Mouse (Mus musculus) R1 (cell line): ENCODE results near the gene Stmnd1.
A peak's percentile ranks its signal among the peaks of the same experiment; 100 is the strongest.
"Not testable (repeated sequence)": the region's sequence is repeated elsewhere in the genome, so short reads cannot be mapped to it uniquely, and the experiment has no call there.

ENCODE experiments used
- DNase-seq: peaks from one replicate; pipeline ENCODE4 v3.0.0-alpha.2; 2018; ENCODE audit warnings: low read depth, low spot score

Gene Stmnd1

DNA sequence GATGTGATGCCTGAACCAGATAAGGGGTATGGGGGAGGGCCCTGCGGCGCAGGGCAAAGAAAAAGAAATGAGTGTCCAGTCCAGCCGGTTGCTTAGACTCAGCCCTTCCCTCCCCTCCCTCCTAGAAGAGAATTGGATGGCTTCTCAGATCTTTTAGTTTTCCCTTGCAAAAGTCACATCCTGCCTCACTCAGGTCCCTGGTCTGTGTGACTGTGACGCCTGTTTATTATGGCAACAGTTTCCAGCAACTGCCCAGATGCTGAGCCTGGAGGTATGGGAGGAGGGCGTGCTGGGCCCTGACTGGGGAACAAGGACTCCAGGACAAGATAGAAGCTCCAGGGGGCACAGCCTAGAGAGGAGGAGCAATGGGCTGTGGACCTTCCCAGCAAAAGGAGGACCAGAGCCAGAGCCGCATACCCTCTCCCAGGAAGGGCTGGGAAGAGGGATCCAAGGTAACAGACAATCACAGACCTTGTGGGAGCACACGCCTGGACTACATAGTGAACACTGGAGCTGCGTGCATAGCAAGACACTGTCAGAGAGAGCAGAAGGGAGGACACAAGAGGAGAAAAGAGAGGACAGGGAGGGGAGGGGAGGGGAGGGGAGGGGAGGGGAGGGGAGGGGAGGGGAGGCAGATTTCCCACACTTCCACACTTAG lies at the start of gene Stmnd1:
Gene Stmnd1, plus strand, starts transcription at position 269 of the 658 bp plus-strand sequence.
- no peak for DNase-seq

DNA sequence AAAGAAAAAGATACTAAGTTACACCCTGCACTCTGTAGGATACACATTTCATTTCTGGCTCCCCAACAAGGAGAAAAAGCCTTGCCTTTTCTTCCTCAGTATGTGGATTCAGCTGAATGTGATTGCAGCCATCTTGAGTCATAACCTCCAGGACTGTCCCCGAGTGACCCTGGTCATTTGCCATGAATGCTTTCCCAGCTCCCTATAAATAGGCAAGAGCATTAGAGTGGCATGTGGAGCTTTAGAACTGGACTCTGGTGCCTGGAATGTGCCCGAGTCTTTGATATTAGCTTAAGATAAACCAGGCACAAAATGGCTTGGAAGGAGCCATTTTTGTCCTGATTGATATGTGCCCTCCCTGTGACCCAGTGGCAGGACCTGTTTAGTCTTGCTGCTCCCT lies 46.6 kb upstream of the Stmnd1 start:
- DNase-seq: no peak

DNA sequence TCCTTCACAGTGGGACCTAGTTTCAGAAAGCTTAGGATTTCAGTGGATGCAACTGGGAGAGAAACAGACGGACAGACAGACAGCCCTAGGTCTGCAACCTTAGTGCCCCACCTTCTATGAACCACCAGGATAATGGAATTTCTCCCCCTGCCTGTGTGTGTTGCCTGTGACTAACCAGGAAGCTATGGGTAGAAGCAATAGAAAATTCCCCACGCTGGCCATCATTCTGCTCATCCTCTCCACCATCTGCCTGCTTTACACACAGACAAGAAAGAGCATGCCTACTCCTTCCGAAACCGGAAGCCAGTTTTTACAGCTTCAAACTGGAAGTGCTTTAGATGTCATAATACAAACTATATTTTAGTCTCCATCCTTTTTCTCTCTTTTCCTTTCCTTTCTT lies 46.0 kb upstream of the Stmnd1 start:
- no peak for DNase-seq

DNA sequence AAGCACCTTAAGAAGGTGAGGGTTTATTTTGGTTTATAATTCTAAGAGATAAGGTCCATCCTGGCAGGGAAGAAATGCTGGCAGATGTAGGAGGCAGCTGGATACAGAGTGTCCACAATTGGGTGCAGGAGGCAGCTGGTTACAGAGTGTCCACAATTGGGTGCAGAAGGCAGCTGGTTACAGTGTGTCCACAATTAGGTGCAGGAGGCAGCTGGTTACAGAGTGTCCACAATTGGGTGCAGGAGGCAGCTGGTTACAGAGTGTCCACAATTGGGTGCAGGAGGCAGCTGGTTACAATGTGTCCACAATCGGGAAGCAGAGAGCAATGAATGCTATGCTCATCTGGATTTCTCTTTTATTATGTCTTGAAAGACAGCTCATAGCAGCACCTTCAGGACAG lies 44.8 kb upstream of the Stmnd1 start:
- not testable (repeated sequence) for DNase-seq

DNA sequence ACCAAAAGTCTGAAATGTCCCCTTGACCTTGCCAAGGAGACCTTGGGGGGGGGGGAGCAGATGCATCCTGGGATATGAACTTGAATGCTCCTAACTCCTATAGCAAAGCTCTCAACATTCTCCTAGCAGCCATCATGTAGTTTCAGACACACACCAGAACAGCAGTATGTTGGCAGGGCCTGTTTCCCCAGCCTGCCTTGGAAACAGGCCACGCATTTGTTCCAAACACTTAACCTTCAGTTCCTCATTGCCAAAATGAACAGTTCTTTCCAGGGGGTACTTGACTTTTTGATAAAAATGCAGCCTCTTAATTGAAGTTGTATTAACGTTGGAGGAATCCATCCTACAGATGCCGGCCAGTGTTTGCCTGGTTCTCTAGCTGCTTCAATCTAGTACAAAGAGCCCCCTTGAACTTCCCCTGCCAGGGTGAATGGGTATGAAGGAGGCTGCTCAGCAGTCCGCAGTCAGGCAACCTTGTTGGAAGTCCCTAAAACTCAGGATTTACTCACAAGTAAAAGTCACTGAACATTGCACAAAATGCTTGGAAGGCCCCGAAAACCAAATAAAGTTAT lies 41.9 kb upstream of the Stmnd1 start:
- DNase-seq: no peak

DNA sequence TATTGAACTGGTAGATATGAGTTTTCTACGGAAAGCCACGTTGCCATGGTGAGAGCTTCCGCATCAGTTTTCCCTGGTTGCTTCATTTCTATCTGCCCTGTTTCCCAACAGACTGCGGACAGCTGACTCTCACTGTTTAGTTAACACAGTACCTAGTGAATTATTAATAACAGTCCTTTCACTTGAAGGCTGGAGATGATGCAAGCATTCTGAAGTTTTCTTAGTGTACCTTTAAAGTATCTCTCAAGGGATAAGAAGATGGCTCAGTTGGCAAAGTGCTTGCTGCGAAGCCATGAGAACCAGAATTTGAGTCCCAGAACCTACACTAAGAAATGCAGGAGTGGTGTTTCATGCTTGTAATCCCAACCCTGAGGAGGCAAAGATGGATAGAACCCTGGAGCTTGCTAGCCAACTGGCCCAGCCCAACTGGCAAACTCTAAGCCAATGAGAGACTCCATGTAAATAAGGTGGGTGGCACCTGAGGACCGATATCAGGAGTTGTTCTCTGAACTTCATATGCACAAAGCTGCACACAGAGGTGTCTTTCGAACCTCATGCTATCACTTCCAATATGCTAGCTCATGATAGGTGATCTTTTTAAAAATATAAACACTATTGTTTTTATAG lies 35.7 kb upstream of the Stmnd1 start:
- no peak for DNase-seq

DNA sequence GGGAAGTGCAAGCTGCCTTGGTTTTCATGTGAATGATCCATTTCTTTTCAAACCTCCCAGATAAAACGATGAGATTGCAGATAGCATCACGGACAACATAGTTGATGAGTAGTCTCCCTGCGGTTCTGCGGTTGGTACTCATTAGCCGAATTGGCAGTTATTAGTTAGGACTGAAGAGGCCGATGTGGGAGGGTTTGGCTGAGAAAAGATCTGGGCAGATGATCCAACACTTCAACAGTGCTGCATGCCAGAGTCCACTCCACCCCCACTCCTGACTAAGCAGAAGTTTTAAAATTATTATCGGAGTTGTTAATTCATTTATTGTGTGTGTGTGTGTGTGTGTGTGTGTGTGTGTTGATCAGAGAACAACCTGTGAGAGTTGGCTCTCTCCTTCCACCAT lies 34.7 kb upstream of the Stmnd1 start:
- no peak for DNase-seq

DNA sequence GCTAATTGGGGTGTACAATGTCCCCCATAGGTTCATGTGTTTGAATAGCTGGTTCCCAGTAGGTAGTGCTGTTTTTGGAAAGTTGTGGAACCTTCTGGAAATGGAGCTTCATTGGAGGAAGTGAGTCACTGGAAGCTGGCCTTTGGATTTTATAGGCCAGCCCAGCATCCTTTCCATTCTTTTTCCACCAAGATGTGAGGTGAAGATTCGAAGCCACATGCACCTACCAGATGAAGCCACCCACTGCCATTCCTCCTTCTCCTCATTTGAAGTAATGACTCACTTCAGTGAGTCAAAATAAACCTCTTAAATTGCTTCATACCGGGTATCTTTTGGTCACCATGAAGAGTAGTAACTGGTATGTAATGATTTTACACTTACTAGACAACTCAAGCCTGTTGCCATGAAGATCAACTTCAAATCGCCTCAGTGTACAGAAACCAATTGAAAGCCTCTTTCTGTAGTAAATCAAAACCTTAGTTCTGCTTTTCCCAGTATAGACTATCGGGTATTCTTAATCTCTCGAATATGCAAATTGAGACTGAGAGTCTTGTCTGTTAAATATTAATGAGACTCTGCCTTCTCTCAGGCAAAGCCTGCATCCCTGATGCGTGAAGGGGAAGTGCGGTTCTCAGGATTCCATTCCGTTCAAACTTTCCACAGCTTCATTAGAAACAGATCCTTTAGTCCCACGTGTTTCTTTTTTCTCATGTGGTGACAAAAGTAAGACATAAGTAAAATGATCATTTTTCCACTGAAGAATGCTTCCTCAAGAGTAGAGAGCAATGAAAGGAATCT lies 31.9 kb upstream of the Stmnd1 start:
- DNase-seq: no peak

DNA sequence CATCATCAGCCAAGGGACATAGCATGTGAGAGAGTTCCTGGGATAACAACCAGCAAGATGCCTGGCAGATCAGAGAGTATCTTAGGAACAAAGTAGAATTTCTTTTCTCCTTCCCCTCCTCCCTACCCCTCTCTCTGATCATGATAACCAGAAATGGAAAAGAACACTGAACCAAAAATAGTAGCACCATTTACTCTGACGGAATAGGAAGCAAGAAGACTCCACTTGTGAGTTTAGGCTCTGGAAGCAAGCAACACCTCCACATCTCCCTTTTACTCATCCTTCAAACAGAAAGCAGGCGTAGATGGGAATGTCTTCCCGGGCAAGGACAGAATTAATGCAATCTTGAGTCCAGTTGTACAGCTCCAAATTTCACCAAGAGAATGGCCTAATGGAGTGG lies 19.8 kb upstream of the Stmnd1 start:
- no peak for DNase-seq

DNA sequence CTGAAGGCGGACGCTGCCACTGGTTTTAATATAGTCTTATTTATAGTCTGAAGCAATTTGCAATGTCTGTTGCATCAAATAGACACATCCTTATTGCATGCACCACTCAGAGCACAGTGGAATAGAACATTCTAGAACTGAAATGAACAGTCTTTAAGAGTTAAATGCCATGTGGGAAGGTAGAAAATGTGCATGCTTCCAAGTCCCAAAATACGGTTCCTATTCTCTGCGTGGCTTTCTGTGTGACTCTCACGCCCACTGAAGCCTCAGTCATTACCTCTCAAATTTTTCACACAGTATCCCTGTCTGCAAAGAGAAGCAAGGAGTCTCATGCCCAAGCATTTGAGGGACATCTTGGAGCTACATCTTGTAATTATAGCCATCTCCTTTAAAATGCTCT lies 19.4 kb upstream of the Stmnd1 start:
- no peak for DNase-seq

DNA sequence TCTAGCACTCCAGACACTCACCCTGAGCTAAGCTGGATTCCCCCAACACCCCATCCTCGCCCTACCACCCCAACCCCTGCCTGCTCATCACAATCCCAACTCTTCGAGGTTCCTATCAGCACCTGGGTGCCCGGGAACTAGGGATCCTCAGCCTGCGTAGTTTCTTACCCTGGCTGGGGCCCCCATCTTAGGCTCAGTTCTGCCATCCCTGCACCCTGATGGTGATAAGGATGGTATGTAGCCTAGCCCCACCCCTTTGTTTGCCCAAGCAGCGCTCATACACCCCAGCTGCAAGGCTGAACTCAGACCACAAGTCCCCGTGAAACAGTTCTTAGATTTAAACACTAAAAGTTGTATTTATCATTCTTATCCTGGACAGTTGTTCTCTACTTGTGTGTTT lies 17.9 kb upstream of the Stmnd1 start:
- no peak for DNase-seq

DNA sequence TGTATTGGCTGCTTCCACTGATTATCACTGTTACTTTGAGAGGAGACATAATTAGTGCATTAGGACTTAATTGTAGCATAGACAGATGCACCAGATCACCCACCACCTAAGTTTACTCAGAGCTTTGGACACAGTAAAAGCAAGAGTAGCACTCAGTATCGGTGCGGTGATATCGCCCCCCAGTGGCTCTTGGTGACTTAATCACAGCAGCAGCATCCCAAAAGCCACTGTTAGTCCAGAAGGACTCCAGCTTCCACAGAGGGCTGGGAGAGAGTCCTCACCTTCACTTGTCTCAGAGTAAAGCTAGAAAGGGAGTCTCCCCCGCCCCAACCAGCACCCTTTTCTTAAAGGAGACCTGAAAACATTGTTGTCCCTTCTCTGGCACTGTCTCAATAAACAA lies 15.7 kb upstream of the Stmnd1 start:
- DNase-seq: peak; percentile 41

DNA sequence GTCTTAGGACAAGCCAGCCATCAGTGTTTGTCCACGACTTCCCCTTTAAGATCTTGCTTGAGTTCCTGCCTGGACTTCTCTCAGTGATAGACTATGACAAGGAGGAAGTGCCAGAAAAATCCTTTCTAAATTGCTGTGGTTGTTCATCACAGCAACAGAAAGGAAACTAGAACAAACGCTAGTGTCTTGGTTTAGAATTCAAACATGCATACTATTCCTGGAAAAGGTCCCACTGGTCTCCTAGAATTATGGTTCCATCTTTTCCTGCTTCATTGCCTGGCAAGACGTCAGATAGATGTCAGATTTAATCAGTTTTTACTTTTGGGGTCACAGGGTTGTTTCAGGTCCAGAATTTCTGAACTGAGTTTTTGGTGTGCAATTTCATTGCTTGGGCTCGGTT lies 14.0 kb upstream of the Stmnd1 start:
- DNase-seq: no peak

DNA sequence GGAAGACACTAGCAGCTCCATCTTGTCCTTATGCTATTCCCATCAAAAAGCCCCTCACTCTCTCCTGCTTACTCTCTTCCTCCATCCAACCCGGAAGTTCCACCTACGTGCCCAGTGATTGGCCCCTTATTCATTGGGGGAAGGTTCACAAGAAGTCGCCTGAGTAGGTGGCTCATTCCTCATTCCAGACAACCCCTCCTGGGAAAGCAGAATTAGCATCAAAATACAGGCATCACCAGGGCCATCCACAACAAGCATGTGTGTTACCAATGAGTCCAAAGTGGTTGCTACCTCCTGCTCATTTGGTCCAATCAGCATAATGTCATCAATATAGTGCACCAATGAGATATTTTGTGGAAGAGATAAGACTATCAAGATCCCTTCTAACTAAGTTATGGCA lies 12.3 kb upstream of the Stmnd1 start:
- peak; percentile 69 for DNase-seq

DNA sequence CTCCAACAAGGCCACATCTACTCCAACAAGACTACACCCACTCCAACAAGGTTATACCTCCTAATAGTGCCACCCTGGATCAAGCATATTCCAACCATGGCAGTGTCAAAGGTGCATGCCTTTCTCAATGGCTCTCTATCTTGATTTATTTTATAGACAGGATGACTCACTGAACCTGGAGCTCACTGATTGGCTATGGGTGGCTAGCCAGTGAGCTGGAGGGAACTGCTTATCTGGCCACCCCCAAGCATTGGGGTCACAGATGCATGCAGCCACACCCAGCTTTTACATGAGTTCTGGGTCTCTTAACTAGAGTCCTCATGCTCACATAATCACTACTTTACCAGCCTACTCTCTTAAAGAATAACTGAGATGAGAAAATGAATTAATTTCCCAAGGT lies 5.7 kb upstream of the Stmnd1 start:
- no peak for DNase-seq

DNA sequence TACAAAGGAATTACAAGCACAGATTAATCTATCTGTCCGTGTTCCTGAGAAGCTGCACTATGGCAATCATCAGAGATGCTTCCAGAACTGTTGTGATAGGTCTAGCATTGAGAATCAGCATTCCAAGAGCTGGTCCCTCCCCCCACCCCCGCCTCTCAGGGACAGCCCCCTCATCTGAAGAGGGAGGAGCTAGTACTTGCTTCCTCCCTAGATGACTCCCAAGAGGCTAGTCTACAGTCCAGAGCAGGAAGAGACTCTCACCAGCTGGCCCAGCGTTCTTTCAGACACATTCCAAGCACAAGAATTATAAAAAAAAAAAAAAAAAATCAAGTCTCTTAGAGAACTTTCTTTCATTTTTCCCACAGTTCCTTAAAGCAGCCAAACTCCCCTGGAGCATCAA lies 5.2 kb upstream of the Stmnd1 start:
- peak; percentile 31 for DNase-seq

DNA sequence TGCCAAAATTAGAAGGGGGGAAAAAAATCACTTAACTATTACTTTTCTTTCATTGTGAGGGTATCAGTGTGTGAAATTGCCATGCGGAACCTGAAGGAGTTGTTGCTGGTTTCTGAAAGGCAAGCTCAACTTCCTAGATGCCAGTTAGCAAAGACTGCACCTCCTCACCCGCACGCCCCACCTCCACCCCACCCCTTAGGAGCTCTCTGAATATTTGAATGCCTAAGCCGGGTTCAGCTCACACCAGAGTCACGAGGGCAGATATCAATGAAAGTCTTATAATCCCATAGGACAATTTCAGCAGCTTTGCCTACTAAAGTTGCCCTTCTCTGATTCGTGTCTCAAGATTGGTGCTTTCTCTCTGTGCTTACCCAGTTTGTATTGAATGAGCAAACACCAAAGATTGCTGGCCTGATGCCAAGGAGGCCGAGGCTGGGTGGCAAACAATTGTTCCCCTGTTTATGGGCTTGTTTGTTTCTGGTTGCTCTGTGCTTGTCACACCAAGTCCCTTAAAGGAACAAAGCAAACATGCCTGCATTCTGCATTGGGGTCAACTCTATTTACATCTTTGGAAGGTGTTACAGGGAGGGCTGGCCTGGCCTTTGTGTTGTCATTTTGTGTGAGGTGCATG lies 4.6 kb upstream of the Stmnd1 start:
- DNase-seq: no peak

DNA sequence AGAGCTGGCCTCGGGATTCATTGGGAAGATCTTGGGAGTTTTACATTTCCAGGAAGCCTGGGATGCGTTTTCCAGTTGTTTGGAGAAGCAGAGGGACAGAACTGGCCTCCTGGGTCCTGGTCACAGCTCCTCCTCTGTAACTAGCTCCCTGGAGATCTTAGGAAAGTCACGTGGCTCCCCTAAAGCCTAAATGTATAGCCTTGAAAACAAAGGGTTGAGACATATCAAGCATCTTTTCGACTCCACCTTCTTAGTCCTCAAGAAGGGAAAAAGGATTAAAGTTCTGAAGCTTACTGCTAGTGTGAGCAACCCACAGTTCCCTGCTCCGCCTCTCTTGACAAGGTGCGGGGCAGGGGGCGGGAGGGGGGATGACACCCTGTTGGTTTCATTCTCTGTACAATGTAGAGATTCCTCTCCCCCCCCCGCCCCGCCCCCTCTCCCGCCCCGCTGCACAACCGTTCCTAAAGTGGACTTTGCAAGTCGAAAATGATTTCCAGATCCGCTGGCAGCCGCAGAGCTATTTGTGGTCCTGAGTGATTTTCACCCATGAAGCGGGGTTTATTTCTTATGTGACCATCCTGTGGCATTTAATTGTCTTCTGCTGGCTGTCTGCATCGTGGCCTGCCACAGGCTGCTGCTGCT lies 589 bp upstream of the Stmnd1 start:
- no peak for DNase-seq

DNA sequence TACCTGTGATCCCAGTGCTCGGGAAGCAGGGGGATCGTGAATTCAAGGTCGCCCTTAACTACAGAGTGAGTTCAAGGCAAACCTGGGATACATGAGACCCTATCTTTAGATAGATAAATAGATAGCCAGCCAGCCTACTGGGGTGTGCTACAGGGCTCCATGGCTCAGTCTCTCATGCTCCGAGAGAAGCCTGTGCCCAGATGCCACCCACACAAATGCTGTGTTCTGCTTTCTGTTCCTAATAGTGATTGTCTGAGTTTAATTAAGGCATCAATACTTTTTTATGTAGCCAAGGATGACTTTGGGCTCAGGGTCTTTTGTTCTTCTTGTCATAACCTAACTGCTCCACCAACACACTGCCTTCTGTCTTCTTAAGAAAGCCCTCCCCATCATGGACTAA lies 2.2 kb downstream of the Stmnd1 start:
- DNase-seq: no peak

DNA sequence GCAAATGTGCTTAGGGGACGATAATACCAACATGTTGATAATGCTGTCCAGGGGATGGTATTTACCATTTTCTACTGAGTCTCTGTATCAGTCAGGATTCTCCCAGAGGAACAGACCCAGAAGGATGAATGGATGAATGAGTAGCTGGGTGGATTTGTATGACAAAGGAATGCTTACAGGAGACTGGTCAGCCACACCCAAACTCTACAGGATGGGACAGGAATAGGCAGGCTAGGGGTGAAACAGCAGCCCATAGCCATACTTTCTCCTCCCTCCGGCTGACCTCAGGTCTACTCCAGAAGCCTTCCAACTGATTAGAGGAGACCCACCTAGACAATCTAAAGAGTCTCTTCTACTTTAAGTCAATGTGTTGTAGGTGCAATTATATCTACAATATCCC lies 9.0 kb downstream of the Stmnd1 start:
- peak; percentile 89 for DNase-seq

DNA sequence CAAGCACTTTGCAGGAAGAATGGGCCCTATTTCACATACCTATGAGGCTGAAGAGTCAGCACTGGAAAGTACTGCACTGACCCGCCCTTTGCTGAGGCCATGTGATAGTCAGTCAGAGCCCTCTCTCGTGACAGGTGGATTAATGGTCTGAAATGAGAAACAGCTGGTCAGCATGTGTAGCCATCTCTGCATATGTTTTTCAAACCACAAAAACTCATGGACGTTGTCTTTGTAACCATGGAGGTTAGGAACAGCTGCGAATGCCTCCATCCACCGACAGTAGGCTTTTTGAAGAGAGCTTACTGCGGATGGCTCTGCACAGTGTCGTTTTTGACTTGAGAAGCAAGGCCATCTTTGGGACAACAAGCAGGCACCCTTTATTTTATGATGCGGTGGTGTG lies 14.3 kb downstream of the Stmnd1 start:
- no peak for DNase-seq

DNA sequence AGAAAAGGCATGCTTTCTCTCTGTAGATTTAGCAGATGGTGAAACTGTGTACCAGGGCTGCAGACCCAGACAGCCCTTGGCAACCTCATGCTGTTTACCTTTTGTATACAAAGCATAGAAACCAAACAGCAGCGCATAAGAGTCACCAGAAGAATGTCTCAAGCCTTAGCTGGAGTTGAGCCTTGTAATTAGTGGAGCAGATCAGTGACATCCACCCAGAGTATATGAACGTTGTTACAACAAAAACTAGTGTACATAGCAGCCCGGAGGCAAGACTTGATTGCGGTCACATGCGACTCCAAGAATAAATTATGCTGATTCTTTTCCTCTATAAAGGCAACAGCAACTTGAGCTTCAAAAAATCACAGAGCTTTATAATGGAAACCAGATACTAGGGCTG lies 14.9 kb downstream of the Stmnd1 start:
- DNase-seq: no peak
